Mouse (Mus musculus) liver, embryonic 11.5 days (tissue): ENCODE data around the gene Tmtc1. TPM values are rescaled to one million over a fixed set of nuclear protein-coding genes. Genes with fewer than 3 reads are reported as not detected.

Experiments used
- ATAC-seq: fragments of 200-750 bp; cut with Nextera tagmentation; replicated peaks from 2 replicates; pipeline ENCODE4 v1.8.0; 2017; ENCODE audit warnings: moderate number of reproducible peaks, mild to moderate bottlenecking, moderate TSS enrichment, moderate library complexity; ENCODE audit not compliant: low FRiP score
- DNase-seq: peaks from one replicate; pipeline ENCODE4 v3.0.0-alpha.2; 2017; ENCODE audit warnings: low spot score
- H3K27ac ChIP-seq: fragments of 300-500 bp; sonication (generic); 2 replicates; pipeline ENCODE4 v1.5.1; 2014; ENCODE audit warnings: mild to moderate bottlenecking, low read depth, low read length, control low read depth
- H3K27me3 ChIP-seq: fragments of 300-500 bp; sonication (generic); replicated peaks from 2 replicates; pipeline ENCODE4 v1.6.1; 2014; ENCODE audit warnings: low read length, mixed read lengths; ENCODE audit not compliant: control insufficient read depth, insufficient read depth
- H3K36me3 ChIP-seq: fragments of 300-500 bp; sonication (generic); 2 replicates; pipeline ENCODE4 v1.6.1; 2014; ENCODE audit warnings: mild to moderate bottlenecking, low read length, moderate library complexity, mixed read lengths; ENCODE audit not compliant: control insufficient read depth, insufficient read depth
- H3K4me1 ChIP-seq: fragments of 300-500 bp; sonication (generic); replicated peaks from 2 replicates; pipeline ENCODE4 v1.6.1; 2014; ENCODE audit warnings: low read length, mixed read lengths; ENCODE audit not compliant: control insufficient read depth, insufficient read depth
- H3K4me2 ChIP-seq: fragments of 300-500 bp; sonication (generic); 2 replicates; pipeline ENCODE4 v1.6.1; 2014; ENCODE audit warnings: mild to moderate bottlenecking, control low read depth, moderate library complexity
- H3K4me3 ChIP-seq: fragments of 300-500 bp; sonication (generic); 2 replicates; pipeline ENCODE4 v1.5.1; 2014; ENCODE audit warnings: low read depth, low read length, control low read depth
- H3K9ac ChIP-seq: fragments of 300-500 bp; sonication (generic); 2 replicates; pipeline ENCODE4 v1.6.1; 2014; ENCODE audit warnings: low read depth, low read length, control low read depth
- H3K9me3 ChIP-seq: fragments of 300-500 bp; sonication (generic); 2 replicates; pipeline ENCODE4 v1.6.1; 2016; ENCODE audit warnings: low read length, inconsistent platforms, mixed read lengths; ENCODE audit not compliant: control insufficient read depth
- WGBS: fragments of 180-500 bp; shearing (Covaris S2); extraction: QIAGEN DNeasy Blood & Tissue Kit; methylation state at CpG from one replicate; pipeline ENCODE4 v1.1.7; 2014; 5-methylcytosine and 5-hydroxymethylcytosine counted together
- polyA plus RNA-seq: library from polyadenylated mRNA; unstranded; fragments of >200 nt; fragmentation: Nextera tagmentation; extraction: Ambion mirVana; gene quantifications from 2 replicates; pipeline ENCODE4 v1.2.1, GENCODE M21; 2014

The Tmtc1 gene
- polyA plus RNA-seq, 1 experiment from 2014 or later: 0.58 TPM

DNA sequence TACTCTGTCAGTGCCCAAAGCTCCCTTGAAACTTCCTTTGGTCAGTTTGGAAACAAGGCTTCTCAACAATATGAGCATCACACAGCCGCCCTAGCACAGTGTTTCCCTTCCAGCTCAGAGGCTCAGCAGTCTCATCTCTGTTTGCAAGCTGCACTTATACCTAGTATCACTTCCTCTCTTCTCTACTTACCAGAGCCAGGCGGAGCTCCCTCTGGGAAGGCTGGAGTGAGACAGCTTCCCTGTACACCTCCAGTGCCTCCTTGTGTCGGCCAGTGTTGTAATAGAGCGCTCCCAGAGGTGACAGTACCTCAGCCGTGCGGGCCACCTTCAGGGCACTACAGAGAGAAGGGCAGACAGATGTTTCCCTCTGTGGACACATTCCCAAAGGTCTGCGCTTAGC, 197.6 kb downstream of the Tmtc1 start:
- no peak overlapping the region for H3K27ac ChIP-seq
- WGBS: 74% methylated on average over 7 of the region's 7 CpGs

DNA sequence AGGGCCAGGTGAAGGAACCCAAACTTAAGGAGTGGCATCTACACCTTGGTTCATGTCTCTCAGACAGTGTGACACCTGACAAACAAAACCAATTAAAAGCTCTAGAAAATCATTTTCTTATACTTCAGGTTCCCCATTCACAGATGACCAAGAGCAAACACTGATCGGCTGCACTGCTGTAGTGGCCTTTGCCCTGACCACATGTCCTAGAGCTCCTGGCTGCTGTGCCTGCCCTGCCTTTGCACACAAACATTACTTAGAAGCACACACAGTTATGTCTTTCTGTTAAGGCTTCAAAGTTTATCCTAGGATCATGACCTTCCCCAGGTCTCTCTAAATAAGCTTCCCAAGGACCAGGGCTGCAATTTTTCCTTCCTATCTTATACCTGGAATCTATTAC, 199.4 kb downstream of the Tmtc1 start:
- H3K4me3 ChIP-seq: no peak overlapping the region
- H3K4me1 ChIP-seq: no peaks in the 10 kb centered on the region
- H3K27ac ChIP-seq: no peak overlapping the region
- H3K27me3 ChIP-seq: no peaks in the 10 kb centered on the region
- DNase-seq (no peak), ATAC-seq (no peak)
- no peak overlapping the region for H3K4me2 ChIP-seq
- WGBS: 62% methylated on average over 1 of the region's 1 CpGs
- H3K9me3 ChIP-seq: no peaks in the 10 kb centered on the region
- no peaks in the 10 kb centered on the region for H3K36me3 ChIP-seq
- H3K9ac ChIP-seq: no peak overlapping the region

More for the DNA sequence above, 197.6 kb downstream of the Tmtc1 start:
- H3K9me3 ChIP-seq: no peaks in the 10 kb centered on the region
- H3K4me2 ChIP-seq: no peak overlapping the region
- no peaks in the 10 kb centered on the region for H3K4me1 ChIP-seq
- no peak for DNase-seq
- H3K4me3 ChIP-seq: no peak overlapping the region
- H3K9ac ChIP-seq: no peak overlapping the region
- ATAC-seq: no peak
- H3K36me3 ChIP-seq: no peaks in the 10 kb centered on the region
- H3K27me3 ChIP-seq: no peaks in the 10 kb centered on the region

DNA sequence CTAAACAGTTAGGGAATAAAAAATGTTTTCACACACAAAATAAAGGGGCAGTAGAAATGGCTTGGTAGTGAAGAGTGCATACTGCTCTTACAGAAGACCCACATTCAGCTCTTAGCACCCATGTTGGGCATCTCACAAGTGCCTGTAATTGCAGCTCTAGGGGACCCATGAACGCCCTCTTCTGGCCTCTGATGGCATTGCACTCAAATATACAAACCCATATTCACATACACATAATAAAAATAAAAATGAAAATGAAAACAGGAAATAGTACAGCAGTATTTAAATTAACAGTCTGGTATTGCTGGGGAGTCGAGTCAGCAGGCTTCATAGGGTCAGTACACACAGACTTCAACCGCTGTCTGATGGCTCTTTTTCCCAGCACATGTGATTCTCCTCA, 201.9 kb downstream of the Tmtc1 start:
- Histone ChIP-seq H3K4me3 (no peak overlapping the region), H3K27me3 (no peaks in the 10 kb centered on the region), H3K9me3 (no peaks in the 10 kb centered on the region), H3K27ac (no peak overlapping the region), H3K4me2 (no peak overlapping the region), H3K9ac (no peak overlapping the region), H3K4me1 (no peaks in the 10 kb centered on the region), H3K36me3 (no peaks in the 10 kb centered on the region)
- WGBS: 60% methylated on average over 3 of the region's 3 CpGs
- DNase-seq: no peak
- ATAC-seq: no peak

DNA sequence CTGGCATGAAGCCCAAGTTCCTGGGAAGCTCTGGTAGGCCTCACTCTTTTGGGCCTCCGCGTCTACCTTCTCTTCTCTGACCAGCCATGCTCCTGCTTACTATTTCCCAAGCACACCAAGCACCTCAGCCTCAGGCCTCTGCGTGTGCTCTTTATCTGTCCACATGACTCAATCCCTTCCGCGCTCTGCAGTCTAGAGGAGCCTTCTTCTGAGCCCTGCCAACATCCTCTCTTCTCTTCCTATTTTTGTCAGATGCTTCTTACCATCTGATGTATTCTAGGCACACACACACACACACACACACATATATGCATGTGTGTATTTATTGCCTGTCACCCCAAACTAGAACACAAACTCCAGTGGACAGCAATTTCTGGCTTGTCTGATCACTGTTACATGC, 202.5 kb downstream of the Tmtc1 start:
- Histone ChIP-seq H3K9me3 (no peaks in the 10 kb centered on the region), H3K4me2 (no peak overlapping the region), H3K27me3 (no peaks in the 10 kb centered on the region), H3K9ac (no peak overlapping the region), H3K4me1 (no peaks in the 10 kb centered on the region), H3K4me3 (no peak overlapping the region), H3K27ac (no peak overlapping the region), H3K36me3 (no peaks in the 10 kb centered on the region)
- WGBS: 79% methylated on average over 5 of the region's 5 CpGs
- DNase-seq (no peak), ATAC-seq (no peak)

DNA sequence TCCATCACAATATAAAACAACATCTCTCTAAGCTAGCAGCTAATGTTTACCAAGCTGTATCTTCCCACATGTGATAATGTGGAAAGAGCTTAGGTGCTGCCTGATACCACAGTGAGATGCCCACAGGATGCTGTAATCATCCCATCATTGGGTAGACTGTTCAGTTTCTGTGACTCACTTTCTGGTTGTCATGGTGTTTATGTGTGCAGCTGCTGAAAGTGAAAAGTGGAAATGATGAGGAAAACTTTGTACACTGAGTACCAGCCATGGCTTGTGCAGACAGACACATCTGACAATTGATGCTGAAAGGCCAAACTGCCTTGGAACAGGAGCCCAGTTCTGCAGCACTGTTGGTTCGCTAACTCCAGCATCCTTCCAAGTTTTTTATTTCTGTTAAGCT, 204.9 kb downstream of the Tmtc1 start:
- Histone ChIP-seq H3K4me2 (no peak overlapping the region), H3K9ac (no peak overlapping the region), H3K27ac (no peak overlapping the region), H3K36me3 (no peaks in the 10 kb centered on the region), H3K4me1 (no peaks in the 10 kb centered on the region), H3K9me3 (no peaks in the 10 kb centered on the region), H3K27me3 (no peaks in the 10 kb centered on the region), H3K4me3 (no peak overlapping the region)
- ATAC-seq (no peak), DNase-seq (no peak)
- WGBS: 95% methylated on average over 1 of the region's 1 CpGs

DNA sequence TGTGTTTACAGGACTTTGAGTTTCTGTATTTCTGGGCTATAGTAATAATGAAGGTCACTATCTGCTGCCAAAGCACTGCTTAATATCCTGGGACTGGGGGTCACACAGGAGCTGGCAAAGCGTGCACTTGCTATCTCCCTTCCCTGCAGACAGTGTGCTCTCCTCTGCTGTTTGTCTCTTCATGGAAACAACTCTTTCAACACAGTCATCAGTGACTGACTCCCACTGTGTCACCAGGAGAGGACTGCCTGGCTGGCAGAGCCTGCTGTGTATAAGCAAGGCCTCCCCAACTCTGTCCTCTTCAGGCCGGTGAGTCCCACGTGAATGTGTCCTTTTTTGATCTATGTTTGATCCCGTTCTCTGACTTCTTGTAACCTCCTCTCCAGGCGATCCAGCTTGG, 206.7 kb downstream of the Tmtc1 start:
- DNase-seq (no peak), ATAC-seq (no peak)
- Histone ChIP-seq H3K27ac (no peak overlapping the region), H3K27me3 (no peaks in the 10 kb centered on the region), H3K4me3 (no peak overlapping the region), H3K4me2 (no peak overlapping the region), H3K9ac (no peak overlapping the region), H3K4me1 (no peaks in the 10 kb centered on the region), H3K9me3 (no peaks in the 10 kb centered on the region), H3K36me3 (no peaks in the 10 kb centered on the region)
- 62% methylated on average over 5 of the region's 5 CpGs for WGBS

DNA sequence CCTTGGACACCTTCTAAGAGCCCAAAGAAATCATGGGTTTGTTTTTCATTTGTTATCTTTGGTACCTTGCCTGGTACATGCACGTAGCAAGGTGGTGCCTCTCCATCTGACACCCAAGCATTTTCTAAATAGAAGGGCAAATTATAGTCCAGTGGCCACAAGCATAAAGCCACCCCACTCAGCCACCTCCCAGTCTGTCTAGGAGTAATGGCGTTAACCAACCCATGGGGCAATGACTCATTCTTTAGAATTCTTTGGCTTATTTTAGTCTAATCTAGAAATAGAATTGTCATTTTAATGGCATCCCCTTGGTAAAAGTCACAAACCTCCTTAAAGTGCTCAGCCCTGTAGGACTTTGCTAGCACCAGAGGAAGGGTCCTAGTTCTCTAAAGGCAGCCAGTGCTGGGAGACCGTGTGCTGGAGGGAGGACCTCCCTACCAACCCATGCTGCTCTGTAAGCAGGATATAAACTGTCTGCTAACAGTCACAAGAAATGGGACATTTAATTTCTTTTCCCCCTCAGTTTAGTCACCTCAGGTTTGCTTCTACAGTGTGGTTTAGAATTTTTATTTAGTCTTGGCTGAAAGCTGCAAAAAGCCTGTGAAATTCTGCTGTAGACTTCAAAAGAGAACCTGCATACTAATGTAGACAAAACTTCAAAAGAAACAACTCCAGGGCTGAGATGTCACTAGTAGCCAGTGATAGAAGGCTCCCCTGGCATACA, 209.9 kb downstream of the Tmtc1 start:
- Histone ChIP-seq H3K27ac (no peak overlapping the region), H3K9ac (no peak overlapping the region), H3K4me2 (no peak overlapping the region), H3K27me3 (no peaks in the 10 kb centered on the region), H3K4me3 (no peak overlapping the region), H3K4me1 (no peaks in the 10 kb centered on the region), H3K36me3 (no peaks in the 10 kb centered on the region), H3K9me3 (no peaks in the 10 kb centered on the region)
- DNase-seq (no peak), ATAC-seq (no peak)
- WGBS: 65% methylated on average over 3 of the region's 3 CpGs

DNA sequence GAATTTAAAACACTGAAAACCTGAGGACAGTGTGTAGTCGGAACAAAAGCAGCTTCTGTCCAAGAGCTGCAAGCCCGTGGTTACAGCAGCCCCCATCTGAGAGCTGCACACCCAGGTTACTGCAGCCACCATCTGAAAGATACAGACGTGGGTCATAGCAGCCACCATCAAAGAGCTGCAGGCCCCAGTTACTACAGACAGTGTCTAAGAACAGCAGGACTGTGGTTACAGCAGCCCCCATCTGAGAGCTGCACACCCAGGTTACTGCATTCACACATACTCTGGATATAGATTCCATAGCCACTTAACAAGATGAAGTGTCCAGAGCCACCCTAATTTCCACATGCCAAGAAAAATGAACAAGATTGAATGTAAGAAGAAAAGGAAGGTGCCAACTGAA, 216.6 kb downstream of the Tmtc1 start:
- no peak overlapping the region for H3K27ac ChIP-seq
- H3K27me3 ChIP-seq: no peaks in the 10 kb centered on the region
- DNase-seq: no peak
- no peaks in the 10 kb centered on the region for H3K9me3 ChIP-seq
- no peak overlapping the region for H3K4me2 ChIP-seq
- no peak for ATAC-seq
- H3K4me1 ChIP-seq: no peaks in the 10 kb centered on the region
- no peaks in the 10 kb centered on the region for H3K36me3 ChIP-seq
- H3K4me3 ChIP-seq: no peak overlapping the region
- H3K9ac ChIP-seq: no peak overlapping the region
- WGBS: 58% methylated on average over 3 of the region's 3 CpGs

DNA sequence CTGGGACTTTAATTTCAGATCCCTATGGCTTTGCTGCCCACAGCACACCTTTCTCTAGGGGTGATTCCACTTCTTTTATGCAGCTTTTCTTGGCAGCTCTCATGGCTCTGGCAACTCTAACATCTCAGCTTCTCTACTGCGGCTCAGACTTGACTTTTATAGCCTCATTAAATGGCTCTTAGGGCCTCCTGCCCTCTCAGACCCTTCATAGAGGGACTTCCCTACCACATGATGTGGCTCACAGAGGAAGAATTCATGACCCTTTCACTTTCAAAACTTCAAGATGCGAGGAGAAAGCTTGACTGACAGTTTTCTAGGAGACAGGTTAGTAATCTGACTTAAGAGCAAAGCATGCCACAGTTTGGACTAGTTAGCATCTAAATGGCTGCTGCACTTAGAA, 221.5 kb downstream of the Tmtc1 start:
- Histone ChIP-seq H3K9me3 (no peaks in the 10 kb centered on the region), H3K4me3 (no peak overlapping the region), H3K9ac (no peak overlapping the region), H3K36me3 (no peaks in the 10 kb centered on the region), H3K27ac (no peak overlapping the region), H3K4me2 (no peak overlapping the region), H3K27me3 (no peaks in the 10 kb centered on the region), H3K4me1 (peaks cover 3% of the 10 kb centered on the region; the same call in 1 of the 2 replicates)
- DNase-seq (no peak), ATAC-seq (no peak)
- 76% methylated on average over 2 of the region's 2 CpGs for WGBS
